Mouse (Mus musculus) embryonic facial prominence, embryonic 11.5 days (tissue): ENCODE measurements at regions not wholly inside any gene's neighbourhood (a gene's known extent, or its start where the extent isn't known, plus 50 kb on each side); places are given as distances from the start of the nearest gene placed in this dataset.

Experiments
- ATAC-seq: fragments of 200-750 bp; cut with Nextera tagmentation; replicated peaks from 2 replicates; pipeline ENCODE4 v1.8.0; 2017; ENCODE audit warnings: low read depth; ENCODE audit not compliant: insufficient number of reproducible peaks, low FRiP score, low TSS enrichment
- DNase-seq: peaks from one replicate; pipeline ENCODE4 v3.0.0-alpha.2; 2015; ENCODE audit warnings: low spot score
- H3K27ac ChIP-seq: fragments of 300-500 bp; sonication (generic); replicated peaks from 2 replicates; pipeline ENCODE4 v1.5.1; 2014; ENCODE audit warnings: mild to moderate bottlenecking, low read depth, low read length, control low read depth
- H3K27me3 ChIP-seq: fragments of 300-500 bp; sonication (generic); 2 replicates; pipeline ENCODE4 v1.6.1; 2014; ENCODE audit warnings: mild to moderate bottlenecking, low read length, moderate library complexity, mixed read lengths; ENCODE audit not compliant: control insufficient read depth, insufficient read depth
- H3K36me3 ChIP-seq: fragments of 300-500 bp; sonication (generic); replicated peaks from 2 replicates; pipeline ENCODE4 v1.6.1; 2014; ENCODE audit warnings: low read depth, mild to moderate bottlenecking, low read length, moderate library complexity, mixed read lengths; ENCODE audit not compliant: control insufficient read depth, insufficient read depth
- H3K4me1 ChIP-seq: fragments of 300-500 bp; sonication (generic); 2 replicates; pipeline ENCODE4 v1.6.1; 2014; ENCODE audit warnings: low read length, mixed read lengths; ENCODE audit not compliant: control insufficient read depth, insufficient read depth
- H3K4me2 ChIP-seq: fragments of 300-500 bp; sonication (generic); 2 replicates; pipeline ENCODE4 v1.6.1; 2014; ENCODE audit warnings: low read depth, mild to moderate bottlenecking, control low read depth, low read length, moderate library complexity
- H3K4me3 ChIP-seq: fragments of 300-500 bp; sonication (generic); 2 replicates; pipeline ENCODE4 v1.5.1; 2014; ENCODE audit warnings: low read depth, low read length, control low read depth
- H3K9ac ChIP-seq: fragments of 300-500 bp; sonication (generic); replicated peaks from 2 replicates; pipeline ENCODE4 v1.6.1; 2014; ENCODE audit warnings: mild to moderate bottlenecking, control low read depth, low read length
- H3K9me3 ChIP-seq: fragments of 300-500 bp; sonication (generic); replicated peaks from 2 replicates; pipeline ENCODE4 v1.6.1; 2016; ENCODE audit warnings: mild to moderate bottlenecking, low read length, inconsistent platforms, mixed read lengths; ENCODE audit not compliant: control insufficient read depth
- WGBS: fragments of 180-500 bp; shearing (Covaris S2); extraction: QIAGEN DNeasy Blood & Tissue Kit; methylation state at CpG from one replicate; pipeline ENCODE4 v1.1.7; 2014; 5-methylcytosine and 5-hydroxymethylcytosine counted together

- H3K4me1 ChIP-seq, result no peaks in the 10 kb centered on the region
- no peaks in the 10 kb centered on the region for H3K36me3 ChIP-seq
- H3K27ac ChIP-seq, result no peak overlapping the region
- ATAC-seq (no peak), DNase-seq (no peak)
- no peaks in the 10 kb centered on the region for H3K9me3 ChIP-seq
- H3K9ac ChIP-seq, result no peak overlapping the region
- H3K4me2 ChIP-seq, result no peak overlapping the region
- no peak overlapping the region for H3K4me3 ChIP-seq
- 80% methylated on average over 7 of the region's 7 CpGs for WGBS
- 0 out of 2 replicates have a peak, but pooled peaks cover 2% of the 10 kb centered on the region for H3K27me3 ChIP-seq
These were observed 111.9 kb upstream of the Zbtb40 start for GRCm38 (mm10) chr4:137160526-137160925.

GRCm38 (mm10) chr4:137158201-137158600, 109.6 kb upstream of the Zbtb40 start:
- no peak overlapping the region for H3K4me2 ChIP-seq
- H3K36me3 ChIP-seq, result no peaks in the 10 kb centered on the region
- DNase-seq, result no peak
- no peaks in the 10 kb centered on the region for H3K27me3 ChIP-seq
- no peaks in the 10 kb centered on the region for H3K4me1 ChIP-seq
- no peak overlapping the region for H3K4me3 ChIP-seq
- ATAC-seq, result no peak
- no peak overlapping the region for H3K27ac ChIP-seq
- WGBS, result 80% methylated on average over 9 of the region's 9 CpGs
- H3K9me3 ChIP-seq, result no peaks in the 10 kb centered on the region
- no peak overlapping the region for H3K9ac ChIP-seq

GRCm38 (mm10) chr4:137156441-137157105, 108.0 kb upstream of the Zbtb40 start:
- H3K4me2 ChIP-seq, result no peak overlapping the region
- no peak overlapping the region for H3K4me3 ChIP-seq
- H3K27ac ChIP-seq, result no peak overlapping the region
- no peaks in the 10 kb centered on the region for H3K36me3 ChIP-seq
- H3K27me3 ChIP-seq, result no peaks in the 10 kb centered on the region
- H3K9me3 ChIP-seq, result no peaks in the 10 kb centered on the region
- H3K4me1 ChIP-seq, result no peaks in the 10 kb centered on the region
- no peak overlapping the region for H3K9ac ChIP-seq
- no peak for ATAC-seq
- no peak for DNase-seq
- 62% methylated on average over 11 of the region's 11 CpGs for WGBS

- H3K27me3 ChIP-seq, result no peaks in the 10 kb centered on the region
- no peak overlapping the region for H3K4me2 ChIP-seq
- no peak overlapping the region for H3K4me3 ChIP-seq
- no peak overlapping the region for H3K27ac ChIP-seq
- H3K4me1 ChIP-seq, result no peaks in the 10 kb centered on the region
- ATAC-seq (no peak), DNase-seq (no peak)
- no peaks in the 10 kb centered on the region for H3K9me3 ChIP-seq
- H3K36me3 ChIP-seq, result no peaks in the 10 kb centered on the region
- 91% methylated on average over 4 of the region's 4 CpGs for WGBS
- no peak overlapping the region for H3K9ac ChIP-seq
These were observed 100.2 kb upstream of the Zbtb40 start for GRCm38 (mm10) chr4:137148756-137149155.

GRCm38 (mm10) chr4:137147795-137148194, 99.2 kb upstream of the Zbtb40 start:
- WGBS, result 74% methylated on average over 13 of the region's 13 CpGs
- H3K27ac ChIP-seq, result no peak overlapping the region
- no peak overlapping the region for H3K4me2 ChIP-seq
- H3K4me1 ChIP-seq, result no peaks in the 10 kb centered on the region
- no peaks in the 10 kb centered on the region for H3K27me3 ChIP-seq
- no peak overlapping the region for H3K9ac ChIP-seq
- no peaks in the 10 kb centered on the region for H3K36me3 ChIP-seq
- no peak overlapping the region for H3K4me3 ChIP-seq
- H3K9me3 ChIP-seq, result no peaks in the 10 kb centered on the region
- ATAC-seq (no peak), DNase-seq (no peak)

- H3K4me3 ChIP-seq, result no peak overlapping the region
- DNase-seq (no peak), ATAC-seq (no peak)
- H3K9ac ChIP-seq, result no peak overlapping the region
- WGBS, result 85% methylated on average over 3 of the region's 3 CpGs
- no peaks in the 10 kb centered on the region for H3K9me3 ChIP-seq
- H3K4me2 ChIP-seq, result no peak overlapping the region
- no peaks in the 10 kb centered on the region for H3K4me1 ChIP-seq
- no peaks in the 10 kb centered on the region for H3K36me3 ChIP-seq
- no peaks in the 10 kb centered on the region for H3K27me3 ChIP-seq
- no peak overlapping the region for H3K27ac ChIP-seq
These were observed 97.7 kb upstream of the Zbtb40 start for GRCm38 (mm10) chr4:137146326-137146725.

- Histone ChIP-seq H3K27ac (no peak overlapping the region), H3K36me3 (no peaks in the 10 kb centered on the region), H3K27me3 (no peaks in the 10 kb centered on the region), H3K4me3 (no peak overlapping the region), H3K4me2 (no peak overlapping the region), H3K9ac (no peak overlapping the region), H3K9me3 (no peaks in the 10 kb centered on the region), H3K4me1 (no peaks in the 10 kb centered on the region)
- WGBS, result 49% methylated on average over 9 of the region's 9 CpGs
- DNase-seq (no peak), ATAC-seq (no peak)
These were observed 93.7 kb upstream of the Zbtb40 start for GRCm38 (mm10) chr4:137142316-137142715.

GRCm38 (mm10) chr4:137139051-137139705, 90.6 kb upstream of the Zbtb40 start:
- DNase-seq (no peak), ATAC-seq (no peak)
- WGBS, result 81% methylated on average over 17 of the region's 17 CpGs

More at GRCm38 (mm10) chr4:137139051-137139705, 90.6 kb upstream of the Zbtb40 start:
- no peaks in the 10 kb centered on the region for H3K27me3 ChIP-seq
- H3K4me3 ChIP-seq, result no peak overlapping the region
- no peak overlapping the region for H3K27ac ChIP-seq
- no peaks in the 10 kb centered on the region for H3K36me3 ChIP-seq
- H3K4me1 ChIP-seq, result no peaks in the 10 kb centered on the region
- no peak overlapping the region for H3K4me2 ChIP-seq
- no peak overlapping the region for H3K9ac ChIP-seq
- no peaks in the 10 kb centered on the region for H3K9me3 ChIP-seq
